Mouse (Mus musculus): Measurements from ENCODE around the gene Tcirg1.

The Tcirg1 gene

GRCm38 (mm10) chr19:3926685-3927084 is 19.8 kb upstream of the Tcirg1 start:
- DNase-seq = no peak

- no peak for DNase-seq
These were observed 19.3 kb upstream of the Tcirg1 start for GRCm38 (mm10) chr19:3926279-3926678.

- DNase-seq = no peak
These were observed 18.9 kb upstream of the Tcirg1 start for GRCm38 (mm10) chr19:3925859-3926258.

DNA sequence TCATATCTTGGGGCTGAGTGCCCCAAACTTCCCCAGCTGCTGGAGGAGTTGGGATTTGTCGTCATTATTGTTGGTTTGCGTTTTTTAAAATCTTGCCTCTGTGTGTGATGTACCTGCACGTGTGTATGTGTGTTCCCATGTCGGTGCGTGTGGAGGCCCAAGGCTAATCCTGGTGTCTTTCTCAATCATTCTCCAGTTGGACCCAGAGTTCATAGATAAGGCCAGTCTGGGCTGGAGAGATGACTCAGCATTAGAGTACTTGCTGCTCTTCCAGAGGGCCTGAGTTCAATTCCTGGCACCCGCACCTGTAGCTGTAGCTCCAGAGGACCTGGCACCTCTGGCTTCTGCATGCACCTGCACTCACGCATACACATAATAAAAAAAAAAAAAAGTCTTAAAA is 17.9 kb upstream of the Tcirg1 start:
- DNase-seq = no peak

DNA sequence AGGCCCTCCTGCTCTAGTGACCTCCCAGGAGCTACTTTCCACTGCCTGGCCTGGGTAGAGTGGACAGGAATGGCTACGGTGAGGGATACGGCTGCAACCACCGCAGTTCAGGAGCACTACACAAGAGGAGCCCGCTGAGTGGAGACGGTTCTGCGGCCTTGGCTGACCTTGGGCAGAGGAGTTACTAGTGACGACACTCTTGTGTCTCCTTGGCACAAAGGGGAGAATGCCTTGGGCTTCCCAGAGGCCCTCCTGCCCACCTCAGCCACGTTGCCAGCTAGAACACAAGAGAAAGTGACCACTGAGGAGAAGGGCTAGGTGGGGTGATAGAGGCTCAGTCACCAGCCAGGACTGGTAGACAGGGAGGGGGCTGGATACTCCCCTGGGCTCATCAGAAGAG is 17.3 kb upstream of the Tcirg1 start:
- no peak for DNase-seq

DNA sequence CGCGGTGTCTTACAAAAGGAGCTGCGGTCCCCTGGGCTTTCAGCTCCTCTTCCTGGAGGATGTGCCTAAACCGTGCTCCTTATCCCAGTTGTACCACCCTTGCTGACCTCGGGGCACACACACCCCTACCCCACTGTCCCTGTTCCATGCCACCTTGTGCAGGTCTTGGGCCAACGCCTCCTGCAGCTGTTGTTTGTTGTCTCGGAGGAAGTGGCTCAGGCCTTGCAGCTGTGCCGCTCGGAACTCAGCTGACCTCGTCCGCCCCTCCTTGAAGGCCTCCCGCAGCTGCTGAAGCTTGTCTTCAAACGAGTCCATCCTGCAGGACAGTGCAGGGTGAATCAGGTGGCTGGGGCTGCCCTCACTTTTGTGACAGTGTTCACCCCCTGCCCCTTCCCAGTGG is 16.7 kb upstream of the Tcirg1 start:
- DNase-seq = peak; percentile 30

DNA sequence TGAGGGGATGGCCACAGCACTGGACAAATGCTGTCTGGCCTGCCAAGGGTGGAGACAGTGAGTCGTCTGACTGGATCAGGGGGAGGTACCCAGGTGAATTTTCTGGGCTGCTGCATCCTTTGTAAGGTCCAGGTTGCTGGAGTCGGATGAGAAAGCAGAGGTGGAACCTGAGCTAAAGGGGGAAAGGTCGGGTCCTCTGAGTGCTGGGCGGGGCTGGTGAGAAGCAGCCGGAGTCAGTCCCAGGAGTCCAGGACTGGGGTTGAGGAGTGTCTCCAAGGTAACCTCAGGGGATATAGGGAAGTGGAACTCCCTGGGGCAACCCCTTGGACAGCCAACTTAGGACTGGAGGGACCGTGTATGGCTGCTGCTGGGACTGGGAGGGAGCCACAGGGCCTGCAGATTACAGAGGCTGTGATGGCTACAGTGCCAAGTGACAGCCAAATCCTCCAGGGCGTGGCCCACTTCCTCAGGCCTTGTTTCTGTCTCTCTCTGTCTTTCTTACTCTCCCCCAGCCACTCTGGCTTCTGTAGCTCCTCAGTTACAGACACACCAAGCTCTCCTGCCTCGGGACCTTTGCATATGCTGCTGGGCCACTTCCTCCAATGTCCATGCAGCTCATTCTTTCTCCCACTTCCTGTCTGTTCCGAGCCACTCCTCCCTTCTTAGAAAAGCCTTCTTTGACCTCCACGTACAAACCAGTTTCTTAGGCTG is 15.9 kb upstream of the Tcirg1 start:
- no peak for DNase-seq

- no peak for DNase-seq
These were observed 13.0 kb upstream of the Tcirg1 start for GRCm38 (mm10) chr19:3919928-3920327.

- no peak for DNase-seq
These were observed 9.8 kb upstream of the Tcirg1 start for GRCm38 (mm10) chr19:3916727-3917126.

- DNase-seq = no peak
These were observed 7.6 kb upstream of the Tcirg1 start for GRCm38 (mm10) chr19:3914535-3914934.

DNA sequence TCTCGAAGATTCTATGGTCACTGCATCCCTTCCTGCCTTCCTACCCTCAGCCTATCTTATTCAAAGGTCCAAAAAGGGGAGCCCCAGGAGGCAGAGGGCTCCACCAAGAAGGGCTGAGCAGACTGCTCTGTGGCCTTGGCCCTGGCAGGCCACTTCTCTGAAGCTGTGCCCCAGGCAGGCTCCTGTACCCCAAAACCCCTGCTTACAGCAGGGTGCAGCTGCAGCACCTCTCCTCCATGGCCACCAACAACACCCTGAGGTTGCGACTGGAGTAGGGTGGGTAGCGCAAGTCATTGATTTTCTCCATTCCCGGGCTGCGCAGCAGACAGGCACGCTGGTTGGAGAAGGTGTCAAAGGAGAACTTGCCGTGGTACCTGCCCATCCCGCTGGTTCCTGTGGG is 6.8 kb upstream of the Tcirg1 start:
- no peak for DNase-seq

DNA sequence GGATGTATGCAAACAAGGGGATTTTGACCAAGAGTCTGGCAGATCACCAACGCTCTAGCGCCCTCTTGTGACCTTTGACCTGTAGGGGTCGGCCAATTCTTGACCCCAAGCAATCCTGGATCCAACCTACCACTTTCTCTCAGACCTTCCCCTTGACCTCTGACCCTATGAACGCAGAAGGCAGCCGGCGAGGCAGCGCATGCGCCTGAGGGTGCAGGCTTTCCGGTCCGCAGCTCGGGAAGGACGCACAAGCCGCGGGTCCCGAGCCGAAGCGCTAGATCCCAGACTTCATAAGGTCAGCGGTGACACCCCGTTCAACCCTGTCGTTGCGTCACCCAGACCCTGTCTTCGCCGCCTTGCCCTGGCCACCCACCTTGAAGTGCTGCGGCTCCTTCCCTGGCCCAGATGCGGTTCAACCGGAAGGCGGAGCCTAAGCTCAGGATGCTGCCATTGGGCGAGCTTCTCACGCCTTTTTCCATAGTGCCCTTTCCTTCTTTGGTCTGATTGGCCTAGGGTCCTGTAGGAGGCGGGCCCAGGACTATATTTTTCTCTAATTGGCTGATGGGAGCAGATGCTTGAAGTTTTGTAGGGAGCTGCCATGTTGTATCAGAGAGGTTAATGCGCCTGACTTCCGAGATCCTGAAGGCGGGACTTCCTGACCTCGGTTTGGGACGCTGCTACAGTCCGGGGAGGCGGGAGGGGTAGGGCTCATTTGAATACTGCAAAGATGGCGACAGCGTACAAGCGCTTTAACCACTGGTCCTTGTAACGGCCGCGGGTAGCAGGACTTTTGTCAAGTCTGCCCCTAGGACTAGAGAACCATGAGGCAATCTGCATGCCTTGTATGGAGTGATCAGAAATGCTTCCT is 5.6 kb upstream of the Tcirg1 start, which contains the start of gene Ndufs8:
Ndufs8 (minus strand) TSS at position 438 of the 868 bp plus-strand sequence.
- DNase-seq = peak; percentile 96

- DNase-seq = no peak
These were observed 3.3 kb upstream of the Tcirg1 start for GRCm38 (mm10) chr19:3910206-3910605.

- DNase-seq = no peak
These were observed 1.1 kb upstream of the Tcirg1 start for GRCm38 (mm10) chr19:3907876-3908660.

DNA sequence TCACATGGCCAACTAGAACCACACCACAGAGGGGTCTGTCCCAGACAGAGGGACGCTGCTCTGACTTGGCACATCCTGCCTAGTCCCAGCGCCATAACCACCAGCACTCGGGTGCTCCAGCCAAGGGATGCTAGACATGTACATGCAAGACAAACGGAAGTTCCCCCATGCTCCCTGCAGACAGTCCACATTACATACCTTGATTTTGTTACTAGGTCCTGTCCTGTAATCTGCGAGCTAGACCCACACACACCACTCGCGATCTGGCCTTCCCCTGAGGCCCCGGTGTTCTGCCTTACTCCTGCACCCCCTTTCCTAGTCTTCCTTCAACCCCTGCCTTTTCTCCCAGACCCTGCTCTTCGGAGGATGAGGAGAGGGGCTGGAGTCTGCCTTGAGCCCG is 607 bp downstream of the Tcirg1 start:
- DNase-seq = no peak

GRCm38 (mm10) chr19:3905261-3905969 is 1.5 kb downstream of the Tcirg1 start:
- peak; percentile 59 for DNase-seq

- no peak for DNase-seq
These were observed 2.6 kb downstream of the Tcirg1 start for GRCm38 (mm10) chr19:3904363-3904675.

DNA sequence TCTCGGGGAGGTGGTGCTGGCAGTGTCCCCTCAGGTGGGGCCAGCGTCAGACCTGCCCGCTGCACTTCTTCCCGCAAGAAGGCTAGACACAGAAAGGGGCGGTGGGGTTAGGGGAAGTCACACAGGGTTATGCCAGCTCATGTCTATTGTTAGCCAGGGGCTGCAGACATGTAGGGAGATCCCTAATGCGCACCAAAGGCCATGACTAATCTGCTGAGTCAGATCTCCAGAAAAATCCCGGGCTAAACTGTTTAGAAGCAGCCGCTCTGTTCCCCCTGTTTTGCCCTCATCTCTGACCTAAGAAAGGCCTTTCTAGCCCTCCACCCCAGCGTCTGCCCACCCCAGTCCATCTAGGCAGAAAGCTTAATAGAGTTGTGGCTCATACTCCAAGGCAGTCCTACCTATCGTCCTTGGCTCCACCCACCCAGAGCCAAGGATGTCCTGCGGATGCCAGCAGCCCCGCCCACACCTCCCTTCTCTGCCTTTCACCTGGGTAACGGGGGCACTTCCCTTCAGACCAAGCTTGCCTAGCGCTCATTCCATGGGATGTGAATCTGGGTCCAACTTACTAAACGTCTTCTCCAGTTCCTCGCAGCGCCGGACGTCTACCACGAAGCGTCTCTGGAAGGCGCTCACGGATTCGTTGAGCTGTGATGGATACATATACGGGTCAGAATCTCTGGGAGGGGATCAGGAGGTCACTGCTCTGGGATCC is 3.1 kb downstream of the Tcirg1 start:
- no peak for DNase-seq

DNA sequence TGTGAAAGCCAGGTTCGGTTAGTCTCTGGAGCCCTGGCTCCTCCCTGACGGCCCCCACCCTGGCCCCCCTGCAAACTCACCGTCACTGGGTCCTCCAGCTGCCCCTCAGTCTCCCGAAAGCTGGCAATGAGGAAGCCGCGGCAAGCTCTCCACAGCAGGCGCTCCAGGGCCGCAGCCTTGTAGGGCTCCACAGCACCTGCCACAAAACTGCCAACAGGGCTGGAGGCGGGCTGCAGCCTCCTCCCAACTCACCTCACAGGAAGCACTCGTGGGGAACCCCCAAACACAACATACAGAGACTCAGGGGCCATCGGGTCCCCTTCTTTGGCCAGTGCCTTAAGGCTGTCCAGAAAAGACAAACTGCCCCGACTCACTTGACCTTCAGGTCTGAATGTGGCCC is 4.0 kb downstream of the Tcirg1 start:
- DNase-seq = no peak

DNA sequence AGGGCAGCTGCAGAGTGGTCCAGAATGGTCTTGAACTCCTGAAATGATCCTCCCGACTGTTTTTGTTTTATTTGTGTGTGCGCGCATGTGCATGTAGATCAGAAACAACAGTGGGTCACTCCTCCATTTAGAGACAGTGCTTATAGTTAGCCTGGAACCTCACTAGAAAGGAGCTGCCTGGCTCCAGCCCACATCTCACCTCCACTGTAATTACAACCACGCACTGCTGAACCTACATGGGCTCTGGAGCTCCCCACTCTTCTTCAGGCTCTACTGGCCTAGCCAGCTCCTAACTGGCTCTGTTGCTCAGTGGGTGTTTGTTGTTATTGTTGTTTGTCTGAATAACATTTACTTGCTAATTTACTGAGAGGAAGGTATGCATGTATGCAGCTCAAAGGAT is 7.3 kb downstream of the Tcirg1 start:
- DNase-seq = no peak

- DNase-seq = no peak
These were observed 8.0 kb downstream of the Tcirg1 start for GRCm38 (mm10) chr19:3898952-3899351.

DNA sequence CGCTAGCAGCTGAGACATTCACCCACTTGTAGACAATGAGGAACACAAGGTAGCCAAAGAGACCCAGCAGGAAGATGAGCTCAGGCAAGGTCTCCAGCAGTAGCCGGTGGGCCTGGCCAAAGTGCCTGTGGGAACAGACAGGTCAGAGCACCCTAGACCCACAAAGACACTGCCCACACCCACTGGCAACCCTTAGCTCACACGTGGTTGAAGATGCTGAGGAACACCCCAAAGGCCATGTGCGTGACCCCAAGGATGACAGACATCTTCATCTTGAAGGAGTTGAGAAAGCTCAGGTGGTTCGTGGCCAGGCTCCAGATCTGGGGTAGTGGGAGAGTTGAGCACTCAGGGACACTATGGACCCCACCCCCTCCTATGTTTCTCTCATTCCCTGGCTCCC is 9.4 kb downstream of the Tcirg1 start:
- no peak for DNase-seq
